Mouse (Mus musculus): ENCODE measurements around the gene Git1.

Git1 gene

DNA sequence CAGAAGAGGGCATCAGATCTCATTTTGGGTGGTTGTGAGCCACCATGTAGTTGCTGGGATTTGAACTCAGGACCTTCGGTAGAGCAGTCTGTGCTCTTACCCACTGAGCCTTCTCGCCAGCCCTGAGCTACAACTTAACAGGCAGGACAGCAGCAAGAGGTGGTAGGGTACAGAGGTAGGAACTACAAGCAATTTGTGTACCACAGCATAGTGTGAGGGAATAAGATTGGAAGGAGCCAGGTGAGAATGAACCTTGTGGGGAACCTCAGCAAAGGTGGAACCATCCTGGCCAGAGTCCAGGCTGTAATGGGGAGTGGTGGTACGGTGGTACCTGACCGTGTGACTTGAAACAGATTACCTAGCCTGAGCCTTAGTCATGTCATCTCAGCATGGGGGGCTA lies 8.6 kb downstream of the Git1 start:
- no peak for DNase-seq (ENCODE audit: low spot score)

DNA sequence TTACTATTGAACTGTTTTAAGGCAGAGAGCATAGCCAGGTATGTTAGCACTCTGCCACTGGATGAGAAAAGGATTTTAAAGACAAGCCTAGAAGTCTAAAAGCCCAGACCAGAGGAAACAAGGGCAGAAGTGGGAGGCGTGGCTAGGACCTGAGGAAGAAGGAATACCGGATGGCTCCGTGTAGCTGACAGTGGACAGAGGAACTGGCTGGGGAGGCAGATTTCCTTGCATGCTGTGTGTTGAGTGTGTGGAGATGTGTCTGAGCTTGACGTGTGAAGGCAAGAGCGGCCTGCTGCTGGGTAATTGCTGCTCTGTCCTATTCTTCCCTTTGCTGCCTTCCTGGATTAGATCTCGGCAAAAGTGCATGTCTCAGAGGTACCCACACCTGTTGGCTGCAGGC lies 9.1 kb downstream of the Git1 start:
- no peak for DNase-seq (ENCODE audit: low spot score)

DNA sequence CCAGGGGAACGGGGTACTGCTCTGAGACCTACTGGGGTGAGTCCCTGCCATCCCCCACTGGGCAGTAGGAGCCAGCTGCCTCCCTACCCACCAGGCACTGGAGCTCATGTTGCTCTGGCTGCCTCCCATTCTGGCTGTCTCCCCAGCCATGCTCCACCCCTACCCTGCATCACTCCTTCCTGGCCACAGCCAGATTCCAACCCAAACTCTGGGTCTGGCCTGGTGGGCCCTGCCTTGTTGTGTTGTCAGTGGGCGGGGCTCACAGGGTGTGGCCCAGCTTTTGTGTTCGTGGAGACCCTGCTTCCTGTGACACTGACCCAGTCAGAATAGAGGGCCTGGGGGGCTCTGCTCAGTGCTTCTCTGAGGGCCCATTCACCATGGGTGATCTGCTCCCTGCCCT lies 10.1 kb downstream of the Git1 start:
- DNase-seq (ENCODE audit: low spot score): no peak

- DNase-seq (ENCODE audit: low spot score): no peak
Measured at GRCm38 (mm10) chr11:77504377-77504776, 11.0 kb downstream of the Git1 start.

DNA sequence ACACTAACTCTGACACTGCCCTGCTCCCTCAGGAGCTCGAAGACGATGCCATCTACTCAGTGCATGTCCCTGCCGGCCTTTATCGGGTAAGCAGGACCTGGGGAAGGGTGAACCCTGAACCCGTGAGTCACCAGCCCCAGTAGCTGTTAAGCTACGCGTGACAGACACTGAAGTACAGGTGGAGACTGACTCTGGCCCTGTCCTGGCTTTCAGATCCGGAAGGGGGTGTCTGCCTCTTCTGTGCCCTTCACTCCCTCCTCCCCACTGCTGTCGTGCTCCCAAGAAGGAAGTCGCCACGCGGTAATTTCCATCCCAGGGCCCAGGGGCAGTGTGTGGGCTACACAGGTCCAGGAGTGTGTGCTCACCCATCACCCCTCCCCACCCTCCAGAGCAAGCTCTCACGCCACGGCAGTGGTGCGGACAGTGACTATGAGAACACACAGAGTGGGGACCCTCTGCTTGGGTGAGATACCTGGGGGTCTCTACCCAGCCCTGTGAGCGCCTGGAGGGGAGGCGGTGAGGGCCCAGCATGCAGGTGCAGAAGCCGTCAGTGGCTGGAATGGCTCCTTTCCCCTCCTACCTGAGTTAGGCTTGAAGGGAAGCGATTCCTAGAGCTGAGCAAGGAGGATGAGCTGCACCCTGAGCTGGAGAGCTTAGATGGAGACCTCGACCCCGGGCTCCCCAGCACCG lies 12.1 kb downstream of the Git1 start:
- no peak for DNase-seq (ENCODE audit: low spot score)

DNA sequence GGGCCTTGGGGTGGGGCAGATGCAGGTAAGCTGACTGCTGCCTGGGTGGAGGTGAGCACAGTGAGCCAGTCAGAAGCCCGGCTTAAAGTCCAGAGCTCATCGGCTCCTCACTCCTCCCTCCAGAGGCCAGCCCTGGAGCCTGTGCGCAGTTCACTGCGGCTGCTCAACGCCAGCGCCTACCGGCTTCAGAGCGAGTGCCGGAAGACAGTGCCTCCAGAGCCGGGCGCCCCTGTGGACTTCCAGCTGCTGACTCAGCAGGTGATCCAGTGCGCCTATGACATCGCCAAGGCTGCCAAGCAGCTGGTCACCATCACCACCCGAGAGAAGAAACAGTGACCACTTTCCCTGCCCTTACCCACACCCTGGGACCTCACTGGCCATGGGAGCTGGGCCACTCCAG lies 12.9 kb downstream of the Git1 start:
- DNase-seq (ENCODE audit: low spot score): no peak

- no peak for DNase-seq (ENCODE audit: low spot score)
Measured at GRCm38 (mm10) chr11:77506941-77507340, 13.6 kb downstream of the Git1 start.

DNA sequence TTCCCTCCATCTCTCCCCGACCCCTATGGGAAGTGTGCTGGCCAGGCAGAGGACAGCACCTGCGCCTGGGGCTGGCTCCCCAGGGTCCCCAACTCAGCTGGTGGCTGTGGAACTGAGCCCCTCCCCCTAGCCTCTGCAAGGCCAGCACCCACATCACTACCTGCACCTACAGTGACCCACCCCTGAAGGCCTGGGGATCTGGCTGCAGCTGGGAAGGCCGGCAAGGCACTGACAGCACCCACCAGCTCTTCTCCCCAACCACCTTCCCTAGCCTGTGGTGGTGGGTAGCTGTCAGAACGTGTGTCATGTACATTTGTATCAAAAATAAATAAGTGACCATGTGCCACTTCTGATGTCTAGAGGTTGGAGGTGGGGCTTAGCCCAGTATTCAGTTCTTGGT lies 14.1 kb downstream of the Git1 start:
- no peak for DNase-seq (ENCODE audit: low spot score)

DNA sequence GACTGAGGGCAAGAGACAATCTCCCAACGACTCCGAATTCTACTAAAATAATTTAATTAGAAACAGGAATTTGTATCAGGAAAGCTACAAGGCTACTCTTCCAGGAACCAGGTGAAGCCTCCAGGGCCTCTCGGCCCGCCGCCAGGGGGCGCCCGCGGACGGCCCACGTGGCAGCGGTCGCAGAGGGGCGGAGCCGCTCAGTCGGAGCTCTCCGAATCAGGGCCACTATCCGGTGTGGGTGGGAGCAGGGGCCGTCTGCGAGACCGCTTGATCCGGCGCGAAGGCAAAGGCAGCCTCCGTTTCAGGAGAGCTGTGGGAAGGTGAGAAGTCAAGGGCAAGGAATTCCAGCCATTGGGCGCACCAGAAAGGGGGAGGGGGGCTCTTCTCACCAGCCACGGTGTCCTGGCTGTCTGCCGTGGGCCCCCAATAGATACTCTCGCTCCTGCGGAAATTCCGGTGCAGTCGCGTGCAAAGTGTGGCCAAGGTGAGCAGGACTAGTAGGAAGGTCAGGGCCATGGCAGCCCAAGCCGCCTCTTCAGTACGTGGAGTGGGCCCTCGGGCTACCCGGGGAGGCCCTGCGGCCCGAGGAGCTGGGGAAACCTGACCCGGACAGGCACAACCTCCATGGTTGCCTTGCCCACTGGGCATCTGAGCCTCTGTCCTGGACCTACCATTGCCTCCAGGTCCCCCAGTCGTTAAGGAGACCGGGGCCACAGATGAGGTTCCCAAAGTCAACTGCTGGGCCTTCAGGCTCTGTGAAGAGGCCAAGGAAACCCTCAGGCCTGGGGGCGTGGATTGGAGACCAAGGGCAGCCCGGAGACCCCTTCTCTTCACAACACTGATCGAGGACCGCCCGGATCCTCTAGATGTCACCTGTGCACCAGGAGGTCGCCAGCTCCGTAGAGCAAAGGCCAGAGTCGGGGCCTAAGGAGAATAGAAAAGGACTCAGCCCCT lies 15.0 kb downstream of the Git1 start:
- no peak for DNase-seq (ENCODE audit: low spot score)

GRCm38 (mm10) chr11:77511336-77511735 lies 18.0 kb downstream of the Git1 start:
- DNase-seq (ENCODE audit: low spot score): no peak

DNA sequence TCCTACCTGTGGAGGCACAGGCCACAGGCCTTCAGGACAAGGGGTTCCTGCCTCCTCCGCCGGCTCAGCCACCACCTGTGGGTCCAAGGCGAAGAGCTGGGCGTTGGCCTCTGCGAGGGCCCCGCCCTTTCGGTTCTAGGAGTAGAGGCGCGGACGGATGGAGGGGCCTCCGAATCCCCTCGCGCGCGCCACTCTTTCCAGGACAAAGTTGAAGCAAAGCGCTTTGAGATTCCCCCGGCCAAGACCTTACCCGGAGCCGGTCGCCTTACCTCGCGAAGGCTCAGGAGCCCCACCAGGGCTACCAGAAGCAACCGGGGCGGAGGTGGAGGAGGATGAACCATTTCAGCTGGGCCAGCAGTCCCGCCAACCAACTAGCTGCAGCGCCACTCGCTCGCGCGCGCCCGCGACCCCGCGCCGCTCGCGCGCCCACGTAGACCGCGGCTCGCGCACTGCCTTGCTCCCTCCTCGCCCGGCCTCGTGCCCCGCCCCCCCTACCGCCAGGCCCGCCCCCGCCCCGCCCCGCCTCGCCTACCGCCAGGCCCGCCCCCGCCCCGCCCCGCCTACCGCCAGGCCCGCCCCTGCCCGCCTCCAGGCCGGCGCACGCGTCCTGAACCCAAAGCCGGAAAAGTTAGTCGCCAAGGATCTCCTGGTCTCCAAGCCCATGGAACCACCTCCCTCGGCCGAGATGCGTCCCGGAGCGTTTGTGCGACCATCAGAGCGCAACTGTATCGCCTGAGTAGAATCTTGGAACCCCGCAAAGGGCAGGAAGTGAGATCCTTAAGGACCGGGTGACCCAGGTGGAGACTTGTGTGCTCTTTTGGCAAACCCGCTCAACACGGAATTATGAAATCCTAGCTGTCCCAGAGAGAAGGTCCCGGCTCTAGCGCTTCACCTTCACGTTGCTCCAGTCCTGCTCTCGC lies 19.8 kb downstream of the Git1 start:
- DNase-seq (ENCODE audit: low spot score): no peak

DNA sequence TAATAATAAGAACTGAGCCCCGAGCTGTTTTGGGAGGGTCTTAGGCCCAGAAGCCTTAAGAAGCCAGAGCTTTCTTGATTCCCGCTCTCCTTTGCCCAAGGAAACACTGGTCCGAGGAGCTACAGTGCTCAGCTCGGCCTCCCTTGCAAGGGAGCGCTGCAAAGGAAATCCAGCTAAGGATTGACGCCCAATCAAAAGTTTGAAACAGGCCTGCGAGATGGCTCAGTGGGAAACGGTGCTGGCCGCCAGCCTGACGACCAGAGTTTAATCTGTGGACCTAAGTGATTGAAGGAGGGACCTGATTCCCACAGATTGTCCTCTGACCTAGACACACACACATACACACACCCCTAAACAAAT lies 20.4 kb downstream of the Git1 start:
- no peak for DNase-seq (ENCODE audit: low spot score)

DNA sequence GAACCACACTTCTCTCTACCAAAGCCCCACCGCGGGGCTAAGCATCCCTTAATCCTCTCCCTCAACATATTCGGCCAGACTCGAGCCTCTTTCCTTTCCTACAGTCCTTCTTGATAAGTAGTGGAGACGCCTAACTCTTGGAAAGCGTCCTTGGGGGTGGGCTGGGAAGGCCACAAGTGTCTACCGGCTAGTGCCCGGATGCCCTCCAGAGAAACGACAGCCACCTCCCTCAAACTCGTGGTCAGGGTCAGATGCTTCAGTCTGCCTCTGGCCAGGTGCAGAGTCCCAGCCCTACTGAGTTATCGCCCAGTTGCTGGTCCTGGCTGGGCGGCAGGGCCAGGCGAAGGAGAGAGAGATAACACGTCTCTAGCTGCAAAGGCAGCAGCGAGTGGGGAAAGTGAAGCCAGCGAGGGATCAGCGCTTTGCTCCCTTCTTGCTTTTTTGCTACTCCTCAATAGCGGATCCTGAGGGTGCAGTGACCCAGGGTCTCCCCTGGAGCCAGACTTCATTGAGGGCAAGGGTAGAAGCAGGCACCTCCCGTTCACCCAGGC lies 21.0 kb downstream of the Git1 start:
- DNase-seq (ENCODE audit: low spot score): no peak

- DNase-seq (ENCODE audit: low spot score): no peak
Measured at GRCm38 (mm10) chr11:77514832-77515636, 21.7 kb downstream of the Git1 start, which contains the start of gene Abhd15. TSS of gene Abhd15 (plus strand) at chr11:77515121.

- no peak for DNase-seq (ENCODE audit: low spot score)
Measured at GRCm38 (mm10) chr11:77515637-77516552, 22.5 kb downstream of the Git1 start, which contains the start of gene Trp53i13. TSS of gene Trp53i13 (minus strand) at chr11:77515980.

DNA sequence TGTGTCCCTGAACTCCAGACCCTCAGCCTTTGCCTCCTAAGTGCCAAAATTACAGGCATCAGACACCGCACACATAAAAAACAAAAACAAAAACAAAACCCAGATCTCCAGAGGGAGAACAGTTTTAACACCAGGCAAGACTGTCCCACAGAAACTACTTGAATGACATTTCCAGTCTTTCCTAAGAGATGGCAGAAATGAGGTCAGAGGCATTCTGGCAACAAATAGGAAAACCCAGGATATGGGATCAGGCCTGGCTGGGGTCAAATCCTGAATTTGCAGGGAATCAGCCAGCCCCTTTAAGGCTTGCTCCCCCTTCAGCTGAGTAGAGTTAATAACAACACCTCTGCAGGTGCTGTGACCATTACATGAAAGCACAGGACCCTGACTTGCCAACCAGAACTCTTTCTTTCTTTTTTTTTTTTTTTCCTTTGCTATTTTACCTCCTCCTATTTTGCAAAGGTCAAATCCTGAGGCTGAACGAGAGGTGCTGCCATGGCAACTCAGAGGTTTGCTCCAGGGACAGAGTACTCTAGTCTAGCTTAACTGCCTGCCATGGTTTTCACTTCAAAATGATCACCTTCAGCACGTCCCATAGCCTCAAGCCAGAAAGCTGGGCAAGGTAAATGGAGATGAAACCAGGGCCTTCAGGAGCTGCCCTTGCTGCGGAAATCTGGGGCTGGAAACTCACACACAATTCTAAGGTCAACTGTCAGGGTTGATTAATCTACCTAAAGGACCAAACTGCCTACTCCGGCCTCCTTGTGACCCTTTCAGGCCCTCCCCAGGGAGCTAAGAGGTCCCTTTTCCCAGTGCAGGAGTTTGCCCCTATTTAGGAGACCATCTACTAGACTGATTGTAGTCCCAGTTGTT lies 23.4 kb downstream of the Git1 start:
- DNase-seq (ENCODE audit: low spot score): no peak

- no peak for DNase-seq (ENCODE audit: low spot score)
Measured at GRCm38 (mm10) chr11:77518051-77518798, 24.9 kb downstream of the Git1 start.

GRCm38 (mm10) chr11:77519043-77519442 lies 25.7 kb downstream of the Git1 start, which contains the start of gene Gm10392:
TSS of gene Gm10392 (minus strand) at chr11:77519198.
- no peak for DNase-seq (ENCODE audit: low spot score)

Data from layer of hippocampus, adult 9-10 months (tissue).